Mouse (Mus musculus): ENCODE results near the gene Map4k3.
"Not testable (repeated sequence)": the region's sequence is repeated elsewhere in the genome, so short reads cannot be mapped to it uniquely, and the experiment has no call there.

Gene Map4k3

GRCm38 (mm10) chr17:80632354-80632753 is 95.9 kb downstream of the Map4k3 start:
- DNase-seq (ENCODE audit: low spot score), result no peak

GRCm38 (mm10) chr17:80631028-80631427 is 97.3 kb downstream of the Map4k3 start:
- DNase-seq (ENCODE audit: low spot score), result no peak

GRCm38 (mm10) chr17:80624979-80625378 is 103.3 kb downstream of the Map4k3 start:
- no peak for DNase-seq (ENCODE audit: low spot score)

- DNase-seq (ENCODE audit: low spot score), result no peak
Observed at GRCm38 (mm10) chr17:80621691-80622090, 106.6 kb downstream of the Map4k3 start.

- peak; percentile 45 for DNase-seq (ENCODE audit: low spot score)
Observed at GRCm38 (mm10) chr17:80620786-80621423, 107.4 kb downstream of the Map4k3 start.

- DNase-seq (ENCODE audit: low spot score), result no peak
Observed at GRCm38 (mm10) chr17:80619556-80619955, 108.7 kb downstream of the Map4k3 start.

GRCm38 (mm10) chr17:80618890-80619289 is 109.4 kb downstream of the Map4k3 start:
- DNase-seq (ENCODE audit: low spot score), result no peak

GRCm38 (mm10) chr17:80603806-80604205 is 124.5 kb downstream of the Map4k3 start:
- no peak for DNase-seq (ENCODE audit: low spot score)

GRCm38 (mm10) chr17:80603079-80603625 is 125.1 kb downstream of the Map4k3 start:
- DNase-seq (ENCODE audit: low spot score), result no peak

- DNase-seq (ENCODE audit: low spot score), result peak; percentile 9
Observed at GRCm38 (mm10) chr17:80601371-80601770, 126.9 kb downstream of the Map4k3 start.

GRCm38 (mm10) chr17:80583051-80583450 is 145.2 kb downstream of the Map4k3 start:
- no peak for DNase-seq (ENCODE audit: low spot score)

- DNase-seq (ENCODE audit: low spot score), result no peak
Observed at GRCm38 (mm10) chr17:80579901-80580300, 148.4 kb downstream of the Map4k3 start.

GRCm38 (mm10) chr17:80579089-80579488 is 149.2 kb downstream of the Map4k3 start:
- no peak for DNase-seq (ENCODE audit: low spot score)

- DNase-seq (ENCODE audit: low spot score), result no peak
Observed at GRCm38 (mm10) chr17:80578041-80578440, 150.2 kb downstream of the Map4k3 start.

- no peak for DNase-seq (ENCODE audit: low spot score)
Observed at GRCm38 (mm10) chr17:80577639-80578038, 150.6 kb downstream of the Map4k3 start, which contains the start of gene Cdkl4. Gene Cdkl4, minus strand, starts transcription at chr17:80577813.

- DNase-seq (ENCODE audit: low spot score), result peak; percentile 60
Observed at GRCm38 (mm10) chr17:80577214-80577613, 151.1 kb downstream of the Map4k3 start.

- DNase-seq (ENCODE audit: low spot score), result no peak
Observed at GRCm38 (mm10) chr17:80575008-80575407, 153.3 kb downstream of the Map4k3 start.

- DNase-seq (ENCODE audit: low spot score), result no peak
Observed at GRCm38 (mm10) chr17:80574471-80574965, 153.8 kb downstream of the Map4k3 start.

GRCm38 (mm10) chr17:80572187-80572935 is 155.9 kb downstream of the Map4k3 start:
- no peak for DNase-seq (ENCODE audit: low spot score)

- DNase-seq (ENCODE audit: low spot score), result no peak
Observed at GRCm38 (mm10) chr17:80571460-80571859, 156.8 kb downstream of the Map4k3 start.

- not testable (repeated sequence) for DNase-seq (ENCODE audit: low spot score)
Observed at GRCm38 (mm10) chr17:80569718-80570117, 158.6 kb downstream of the Map4k3 start.

- DNase-seq (ENCODE audit: low spot score), result no peak
Observed at GRCm38 (mm10) chr17:80568842-80569601, 159.3 kb downstream of the Map4k3 start.

Measured in T-cell, adult 2 months (primary cell).